Mouse (Mus musculus) G1E-ER4 (cell line): ENCODE measurements around the gene Tlcd1. TPM values are rescaled to one million over a fixed set of nuclear protein-coding genes. Genes with fewer than 3 reads are reported as not detected.

ENCODE experiments used
- GATA1 ChIP-seq: IDR thresholded peaks from one replicate; pipeline ENCODE4 v1.8.0; 2012; ENCODE audit warnings: low read length, inconsistent platforms
- polyA plus RNA-seq: library from polyadenylated mRNA; stranded (reverse); fragments of >175 nt; gene quantifications from 2 replicates; pipeline ENCODE4 v1.2.3, GENCODE M21; 2012

Gene Tlcd1
- polyA plus RNA-seq, 1 experiment = 118 TPM

- TF ChIP-seq GATA1 = no peak
Observed at GRCm38 (mm10) chr11:78205361-78206206, 29.1 kb downstream of the Tlcd1 start.

- no peak for TF ChIP-seq GATA1
Observed at GRCm38 (mm10) chr11:78207190-78207589, 30.7 kb downstream of the Tlcd1 start.

- TF ChIP-seq GATA1 = no peak
Observed at GRCm38 (mm10) chr11:78209886-78210285, 33.4 kb downstream of the Tlcd1 start.

GRCm38 (mm10) chr11:78210615-78211014 is 34.1 kb downstream of the Tlcd1 start:
- TF ChIP-seq GATA1 = no peak

- no peak for TF ChIP-seq GATA1
Observed at GRCm38 (mm10) chr11:78211513-78211912, 35.0 kb downstream of the Tlcd1 start.

- no peak for TF ChIP-seq GATA1
Observed at GRCm38 (mm10) chr11:78213086-78213817, 36.7 kb downstream of the Tlcd1 start.

GRCm38 (mm10) chr11:78215709-78216317 is 39.3 kb downstream of the Tlcd1 start:
- no peak for TF ChIP-seq GATA1

GRCm38 (mm10) chr11:78223586-78223985 is 47.1 kb downstream of the Tlcd1 start:
- no peak for TF ChIP-seq GATA1

Other genes with a start within 250 kb of the Tlcd1 start
- 0.14 and 0.19 TPM in 2 replicates for gene Sez6, start 245.9 kb upstream of the Tlcd1 start, polyA plus RNA-seq
- gene Phf12, start 194.0 kb upstream of the Tlcd1 start, polyA plus RNA-seq = 111 and 154 TPM in 2 replicates
- gene Dhrs13, start 144.4 kb upstream of the Tlcd1 start, polyA plus RNA-seq = 11.8 and 15.2 TPM in 2 replicates
- 18.9 and 20.8 TPM in 2 replicates for gene Flot2, start 138.8 kb upstream of the Tlcd1 start, polyA plus RNA-seq
- 6.1 and 8.8 TPM in 2 replicates for gene Eral1, start 96.3 kb upstream of the Tlcd1 start, polyA plus RNA-seq
- 24.2 and 24.7 TPM in 2 replicates for gene Fam222b, start 82.1 kb upstream of the Tlcd1 start, polyA plus RNA-seq
- gene Traf4, start 11.1 kb upstream of the Tlcd1 start, polyA plus RNA-seq = 23.6 and 25.9 TPM in 2 replicates
- 6.0 TPM in 2 replicates for gene Nek8, start within 50 bp of the Tlcd1 start, polyA plus RNA-seq
- 345 and 1,761 TPM in 2 replicates for gene Rpl23a, start 6.9 kb downstream of the Tlcd1 start, polyA plus RNA-seq
- gene Rab34, start 11.7 kb downstream of the Tlcd1 start, polyA plus RNA-seq = 1.2 and 1.4 TPM in 2 replicates
- gene Proca1, start 16.7 kb downstream of the Tlcd1 start, polyA plus RNA-seq = not detected in 2 replicates
- gene Sdf2, start 69.0 kb downstream of the Tlcd1 start, polyA plus RNA-seq = 2.5 and 8.6 TPM in 2 replicates
- 96.8 and 108 TPM in 2 replicates for gene Supt6, start 69.3 kb downstream of the Tlcd1 start, polyA plus RNA-seq
- 41.3 and 62.1 TPM in 2 replicates for gene 2610507B11Rik, start 85.0 kb downstream of the Tlcd1 start, polyA plus RNA-seq
- gene BC030499, start 114.1 kb downstream of the Tlcd1 start, polyA plus RNA-seq = not detected in 2 replicates
- 28.8 and 67.9 TPM in 2 replicates for gene Spag5, start 124.8 kb downstream of the Tlcd1 start, polyA plus RNA-seq
- 3.5 and 6.2 TPM in 2 replicates for gene Aldoc, start 146.3 kb downstream of the Tlcd1 start, polyA plus RNA-seq
- 50.2 and 84.3 TPM in 2 replicates for gene Pigs, start 151.7 kb downstream of the Tlcd1 start, polyA plus RNA-seq
- 28.0 and 37.7 TPM in 2 replicates for gene Unc119, start 166.8 kb downstream of the Tlcd1 start, polyA plus RNA-seq
- gene Foxn1, start 209.8 kb downstream of the Tlcd1 start, polyA plus RNA-seq = not detected in 2 replicates
- gene Slc13a2, start 245.5 kb downstream of the Tlcd1 start, polyA plus RNA-seq = not detected in 2 replicates